Mouse (Mus musculus): ENCODE results near the gene Trim61. TPM values are rescaled to one million over a fixed set of nuclear protein-coding genes. Genes with fewer than 3 reads are reported as not detected.

Gene Trim61
- polyA plus RNA-seq (2014; fragmentation: Nextera tagmentation; extraction: Ambion mirVana): 0.13 and 0.24 TPM in 2 replicates

DNA sequence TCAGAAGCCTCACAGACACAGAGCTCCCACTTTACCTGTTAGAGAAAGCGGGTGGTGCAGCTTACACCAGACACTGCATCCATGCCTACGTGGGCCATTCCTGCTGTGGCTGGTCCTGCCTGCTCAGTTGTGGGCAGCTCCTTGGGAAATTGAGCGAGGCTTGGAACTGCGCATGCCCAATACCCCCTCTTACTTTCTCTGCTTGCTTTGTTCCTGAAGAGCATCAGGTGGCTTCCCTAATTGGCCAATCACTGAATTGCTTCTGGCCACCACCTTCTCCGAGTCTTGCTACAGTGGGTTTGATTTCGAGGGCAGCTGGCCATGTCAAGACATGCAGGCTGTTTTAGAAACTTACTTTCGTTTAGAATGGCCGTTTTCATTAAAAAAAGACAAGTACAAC lies at the start of gene Trim61, which contains the start of gene Trim60:
TSS of gene Trim61 (minus strand) at position 101 of the 400 bp plus-strand sequence.
TSS of gene Trim60 (minus strand) at position 162 of the 400 bp plus-strand sequence.
- H3K27me3 ChIP-seq (ENCODE audit: control insufficient read depth, insufficient read depth, low read length): no peaks in the 10 kb centered on the region
- H3K4me1 ChIP-seq (ENCODE audit: control insufficient read depth, insufficient read depth, low read length): no peaks in the 10 kb centered on the region
- no peak within 1 kb of the TSS for H3K4me3 ChIP-seq (ENCODE audit: low read length)
- 86% methylated on average over 8 of the region's 8 CpGs for WGBS
- no peaks in the 10 kb centered on the region for H3K9me3 ChIP-seq (ENCODE audit: control insufficient read depth, low read length)
- H3K9ac ChIP-seq (ENCODE audit: low read depth, low read length): no peak within 1 kb of the TSS
- H3K27ac ChIP-seq (ENCODE audit: low read depth, low read length): no peak within 1 kb of the TSS
- H3K4me2 ChIP-seq (replicated peaks; ENCODE audit: low read depth, low read length): no peak within 1 kb of the TSS
- H3K36me3 ChIP-seq (ENCODE audit: control insufficient read depth, insufficient read depth, low read length): no peaks in the 10 kb centered on the region
- no peak for ATAC-seq (ENCODE audit: low FRiP score, low TSS enrichment)

- Histone ChIP-seq H3K4me2 (replicated peaks; ENCODE audit: low read depth, low read length) (no peak overlapping the region), H3K27ac (ENCODE audit: low read depth, low read length) (no peak overlapping the region), H3K9ac (ENCODE audit: low read depth, low read length) (no peak overlapping the region), H3K27me3 (ENCODE audit: control insufficient read depth, insufficient read depth, low read length) (no peaks in the 10 kb centered on the region), H3K36me3 (ENCODE audit: control insufficient read depth, insufficient read depth, low read length) (no peaks in the 10 kb centered on the region), H3K4me1 (ENCODE audit: control insufficient read depth, insufficient read depth, low read length) (no peaks in the 10 kb centered on the region), H3K4me3 (ENCODE audit: low read length) (no peak overlapping the region), H3K9me3 (ENCODE audit: control insufficient read depth, low read length) (no peaks in the 10 kb centered on the region)
- WGBS: 23% methylated on average over 10 of the region's 10 CpGs
- ATAC-seq (ENCODE audit: low FRiP score, low TSS enrichment): no peak
Observed at GRCm38 (mm10) chr8:65067694-65068472, 49.6 kb upstream of the Trim61 start.

DNA sequence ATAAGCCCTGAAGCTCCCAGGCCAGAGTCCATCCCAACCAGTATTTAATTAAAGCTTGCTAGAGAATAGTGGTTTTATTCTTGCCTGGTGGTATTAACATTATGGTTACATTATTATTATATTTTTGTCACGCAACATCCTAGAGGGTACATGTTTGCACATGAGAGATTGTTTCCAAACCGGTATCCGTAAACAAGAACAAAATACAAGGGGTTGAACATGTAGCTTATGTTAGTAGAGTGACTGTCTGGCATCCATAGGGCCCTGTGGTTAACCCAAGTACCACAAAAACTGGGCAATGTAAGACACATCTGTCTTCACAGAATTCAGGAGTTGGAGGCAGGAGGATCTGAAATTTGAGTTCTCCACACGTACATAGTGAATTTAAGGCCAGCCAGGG lies 48.7 kb upstream of the Trim61 start:
- H3K9ac ChIP-seq (ENCODE audit: low read depth, low read length): no peak overlapping the region
- WGBS: 92% methylated on average over 4 of the region's 4 CpGs
- H3K4me1 ChIP-seq (ENCODE audit: control insufficient read depth, insufficient read depth, low read length): no peaks in the 10 kb centered on the region
- H3K27me3 ChIP-seq (ENCODE audit: control insufficient read depth, insufficient read depth, low read length): no peaks in the 10 kb centered on the region
- H3K27ac ChIP-seq (ENCODE audit: low read depth, low read length): no peak overlapping the region
- no peak overlapping the region for H3K4me3 ChIP-seq (ENCODE audit: low read length)
- H3K36me3 ChIP-seq (ENCODE audit: control insufficient read depth, insufficient read depth, low read length): no peaks in the 10 kb centered on the region
- ATAC-seq (ENCODE audit: low FRiP score, low TSS enrichment): no peak
- no peak overlapping the region for H3K4me2 ChIP-seq (replicated peaks; ENCODE audit: low read depth, low read length)
- H3K9me3 ChIP-seq (ENCODE audit: control insufficient read depth, low read length): no peaks in the 10 kb centered on the region

DNA sequence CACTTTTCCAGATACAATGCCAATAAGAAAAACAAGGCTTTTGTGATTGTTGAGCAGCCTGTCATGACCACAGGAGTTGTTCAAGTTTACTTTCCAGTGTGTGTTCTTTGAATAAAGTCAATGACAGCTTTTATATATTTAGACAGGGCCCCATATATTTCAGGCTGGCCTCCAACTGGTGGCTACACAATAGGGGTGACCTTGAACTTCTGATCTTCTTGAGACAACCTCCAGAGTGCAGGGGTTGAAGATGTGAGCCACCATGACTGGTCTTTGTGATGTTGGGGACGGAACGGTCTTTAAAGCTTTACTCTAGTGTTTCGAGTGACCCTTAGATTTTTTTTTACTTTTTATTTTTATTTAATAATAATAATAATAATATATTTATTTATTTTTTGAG lies 47.3 kb upstream of the Trim61 start:
- Histone ChIP-seq H3K27me3 (ENCODE audit: control insufficient read depth, insufficient read depth, low read length) (no peaks in the 10 kb centered on the region), H3K4me3 (ENCODE audit: low read length) (no peak overlapping the region), H3K9ac (ENCODE audit: low read depth, low read length) (no peak overlapping the region), H3K9me3 (ENCODE audit: control insufficient read depth, low read length) (no peaks in the 10 kb centered on the region), H3K4me1 (ENCODE audit: control insufficient read depth, insufficient read depth, low read length) (no peaks in the 10 kb centered on the region), H3K27ac (ENCODE audit: low read depth, low read length) (no peak overlapping the region), H3K36me3 (ENCODE audit: control insufficient read depth, insufficient read depth, low read length) (no peaks in the 10 kb centered on the region), H3K4me2 (replicated peaks; ENCODE audit: low read depth, low read length) (no peak overlapping the region)
- 92% methylated on average over 3 of the region's 3 CpGs for WGBS
- ATAC-seq (ENCODE audit: low FRiP score, low TSS enrichment): no peak

DNA sequence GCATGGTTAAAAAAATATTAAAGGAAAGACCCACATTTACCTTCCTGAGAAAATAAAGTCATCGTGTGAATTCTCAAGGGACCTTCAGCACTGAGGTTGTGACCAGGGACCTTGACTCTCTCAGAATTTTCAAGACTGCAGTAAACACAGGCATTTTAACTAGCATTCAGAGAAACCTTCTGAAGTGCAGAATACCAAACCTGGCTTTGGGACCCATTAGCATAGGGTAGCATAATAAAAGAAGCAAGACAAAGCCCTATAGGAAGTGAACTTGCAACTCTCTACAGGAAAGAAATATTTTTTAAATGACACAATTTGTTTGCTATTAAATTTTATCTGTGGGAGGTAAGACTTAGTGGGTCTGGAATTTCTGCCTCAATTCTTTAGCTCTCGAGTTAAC lies 45.7 kb upstream of the Trim61 start:
- Histone ChIP-seq H3K9me3 (ENCODE audit: control insufficient read depth, low read length) (no peaks in the 10 kb centered on the region), H3K4me2 (replicated peaks; ENCODE audit: low read depth, low read length) (no peak overlapping the region), H3K27me3 (ENCODE audit: control insufficient read depth, insufficient read depth, low read length) (no peaks in the 10 kb centered on the region), H3K36me3 (ENCODE audit: control insufficient read depth, insufficient read depth, low read length) (no peaks in the 10 kb centered on the region), H3K4me1 (ENCODE audit: control insufficient read depth, insufficient read depth, low read length) (no peaks in the 10 kb centered on the region), H3K9ac (ENCODE audit: low read depth, low read length) (no peak overlapping the region), H3K4me3 (ENCODE audit: low read length) (no peak overlapping the region), H3K27ac (ENCODE audit: low read depth, low read length) (no peak overlapping the region)
- peak; percentile 24; the same call in 1 of the 2 replicates for ATAC-seq (ENCODE audit: low FRiP score, low TSS enrichment)
- WGBS: 37% methylated on average over 2 of the region's 2 CpGs

GRCm38 (mm10) chr8:65062195-65062594 lies 43.9 kb upstream of the Trim61 start:
- Histone ChIP-seq H3K36me3 (ENCODE audit: control insufficient read depth, insufficient read depth, low read length) (no peaks in the 10 kb centered on the region), H3K27ac (ENCODE audit: low read depth, low read length) (no peak overlapping the region), H3K9ac (ENCODE audit: low read depth, low read length) (no peak overlapping the region), H3K4me2 (replicated peaks; ENCODE audit: low read depth, low read length) (no peak overlapping the region), H3K9me3 (ENCODE audit: control insufficient read depth, low read length) (no peaks in the 10 kb centered on the region), H3K27me3 (ENCODE audit: control insufficient read depth, insufficient read depth, low read length) (no peaks in the 10 kb centered on the region), H3K4me1 (ENCODE audit: control insufficient read depth, insufficient read depth, low read length) (no peaks in the 10 kb centered on the region), H3K4me3 (ENCODE audit: low read length) (no peak overlapping the region)
- ATAC-seq (ENCODE audit: low FRiP score, low TSS enrichment): no peak
- WGBS: 76% methylated on average over 4 of the region's 4 CpGs

- H3K27ac ChIP-seq (ENCODE audit: low read depth, low read length): no peak overlapping the region
- 90% methylated on average over 4 of the region's 4 CpGs for WGBS
- H3K27me3 ChIP-seq (ENCODE audit: control insufficient read depth, insufficient read depth, low read length): no peaks in the 10 kb centered on the region
- no peaks in the 10 kb centered on the region for H3K9me3 ChIP-seq (ENCODE audit: control insufficient read depth, low read length)
- H3K4me2 ChIP-seq (replicated peaks; ENCODE audit: low read depth, low read length): no peak overlapping the region
- no peak overlapping the region for H3K4me3 ChIP-seq (ENCODE audit: low read length)
- H3K36me3 ChIP-seq (ENCODE audit: control insufficient read depth, insufficient read depth, low read length): no peaks in the 10 kb centered on the region
- no peak for ATAC-seq (ENCODE audit: low FRiP score, low TSS enrichment)
- no peaks in the 10 kb centered on the region for H3K4me1 ChIP-seq (ENCODE audit: control insufficient read depth, insufficient read depth, low read length)
- no peak overlapping the region for H3K9ac ChIP-seq (ENCODE audit: low read depth, low read length)
Observed at GRCm38 (mm10) chr8:65056722-65057121, 38.4 kb upstream of the Trim61 start.

DNA sequence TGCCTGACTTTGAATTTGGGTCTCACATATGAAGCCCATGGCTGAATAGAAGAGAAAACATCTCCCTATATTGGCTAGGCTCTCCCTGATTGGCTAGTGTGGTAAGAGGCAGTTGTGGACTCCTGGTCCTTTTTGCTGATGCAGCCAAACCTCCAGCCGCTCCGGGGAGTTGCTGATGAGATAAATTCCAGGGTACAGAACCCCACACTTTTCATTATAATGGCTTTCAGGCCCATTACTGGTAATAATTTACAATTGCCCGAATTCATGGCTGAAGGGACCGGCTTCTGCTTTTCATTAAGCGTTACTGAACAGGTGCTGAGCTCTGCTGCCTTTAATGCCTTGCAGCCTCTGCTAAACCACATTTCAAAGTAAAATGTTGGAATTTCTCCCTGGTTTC lies 35.6 kb upstream of the Trim61 start:
- Histone ChIP-seq H3K9me3 (ENCODE audit: control insufficient read depth, low read length) (0 out of 2 replicates have a peak, but pooled peaks cover 2% of the 10 kb centered on the region), H3K27me3 (ENCODE audit: control insufficient read depth, insufficient read depth, low read length) (no peaks in the 10 kb centered on the region), H3K4me1 (ENCODE audit: control insufficient read depth, insufficient read depth, low read length) (no peaks in the 10 kb centered on the region), H3K36me3 (ENCODE audit: control insufficient read depth, insufficient read depth, low read length) (no peaks in the 10 kb centered on the region), H3K4me3 (ENCODE audit: low read length) (no peak overlapping the region), H3K27ac (ENCODE audit: low read depth, low read length) (no peak overlapping the region), H3K9ac (ENCODE audit: low read depth, low read length) (no peak overlapping the region), H3K4me2 (replicated peaks; ENCODE audit: low read depth, low read length) (no peak overlapping the region)
- WGBS: 54% methylated on average over 5 of the region's 5 CpGs
- no peak for ATAC-seq (ENCODE audit: low FRiP score, low TSS enrichment)

DNA sequence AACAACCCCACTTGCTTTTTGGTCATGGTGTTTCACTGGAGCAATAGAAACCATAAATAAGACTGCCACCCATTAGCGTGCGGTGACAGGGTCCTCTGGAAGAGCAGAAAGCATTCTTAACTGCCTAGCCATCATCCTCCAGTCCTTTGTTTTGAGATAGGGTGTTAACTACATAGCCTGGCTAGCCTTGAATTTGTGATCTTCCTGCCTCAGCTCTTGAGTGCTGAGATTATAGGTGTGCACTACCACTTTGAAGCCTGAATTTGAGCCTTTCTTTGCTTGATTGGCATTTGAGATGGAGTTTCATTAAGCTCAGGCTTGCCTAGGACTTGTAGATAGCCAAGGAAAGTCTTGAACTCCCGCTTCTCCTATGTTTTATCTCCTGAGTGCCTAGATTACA lies 35.2 kb upstream of the Trim61 start:
- Histone ChIP-seq H3K4me3 (ENCODE audit: low read length) (no peak overlapping the region), H3K36me3 (ENCODE audit: control insufficient read depth, insufficient read depth, low read length) (no peaks in the 10 kb centered on the region), H3K9ac (ENCODE audit: low read depth, low read length) (no peak overlapping the region), H3K4me1 (ENCODE audit: control insufficient read depth, insufficient read depth, low read length) (no peaks in the 10 kb centered on the region), H3K27ac (ENCODE audit: low read depth, low read length) (no peak overlapping the region), H3K4me2 (replicated peaks; ENCODE audit: low read depth, low read length) (no peak overlapping the region), H3K27me3 (ENCODE audit: control insufficient read depth, insufficient read depth, low read length) (no peaks in the 10 kb centered on the region), H3K9me3 (ENCODE audit: control insufficient read depth, low read length) (0 out of 2 replicates have a peak, but pooled peaks cover 2% of the 10 kb centered on the region)
- ATAC-seq (ENCODE audit: low FRiP score, low TSS enrichment): no peak
- WGBS: 62% methylated on average over 3 of the region's 3 CpGs
